Mouse (Mus musculus): Measurements from ENCODE around the gene Sdhaf2.
"Not testable (repeated sequence)": the region's sequence is repeated elsewhere in the genome, so short reads cannot be mapped to it uniquely, and the experiment has no call there.

The Sdhaf2 gene

GRCm38 (mm10) chr19:10525910-10526309 lies at the start of gene Sdhaf2:
Gene Sdhaf2, minus strand, starts transcription at chr19:10526142.
- peak; percentile 8 for DNase-seq (ENCODE audit: extremely low read depth, low read depth, low spot score)

DNA sequence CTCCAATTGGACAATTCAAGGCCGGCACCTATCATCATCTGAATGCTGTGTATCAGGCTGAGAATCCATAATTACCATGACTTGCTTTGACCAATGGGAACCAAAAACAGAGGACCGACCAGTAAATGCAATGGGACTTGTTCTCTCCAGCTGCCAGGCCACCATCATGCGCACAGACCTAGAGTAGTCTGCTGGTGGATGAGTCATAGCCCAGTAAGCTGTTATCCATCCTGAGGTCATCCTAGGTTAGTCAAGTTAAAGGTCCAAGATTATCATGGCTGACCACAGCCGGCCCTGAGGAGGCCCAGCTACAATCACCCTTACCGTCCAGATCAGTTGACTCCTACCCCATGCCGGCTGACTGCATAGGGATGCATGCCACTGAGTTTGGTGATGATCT lies 43.7 kb upstream of the Sdhaf2 start:
- DNase-seq (ENCODE audit: extremely low read depth, low read depth, low spot score): no peak

GRCm38 (mm10) chr19:10565217-10565616 lies 39.3 kb upstream of the Sdhaf2 start:
- DNase-seq (ENCODE audit: extremely low read depth, low read depth, low spot score): no peak

DNA sequence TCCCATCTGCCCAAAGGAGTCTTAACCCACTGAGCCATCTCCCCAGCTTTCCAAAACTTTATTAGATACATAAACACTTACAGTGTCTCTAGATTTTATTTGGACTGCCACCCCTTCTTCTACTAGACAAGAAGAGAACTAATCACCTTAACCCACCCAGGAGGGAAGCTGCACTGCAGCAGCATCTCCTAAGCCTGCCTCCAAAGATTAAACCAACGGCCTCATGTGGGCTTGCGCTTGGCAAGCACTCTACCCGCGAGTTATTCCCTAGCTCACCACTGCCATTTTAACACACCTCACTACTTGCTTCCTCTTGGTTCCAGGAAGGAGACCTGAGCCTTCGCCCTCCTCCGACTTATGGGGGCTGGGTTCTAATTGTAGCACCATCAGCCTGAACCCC lies 38.3 kb upstream of the Sdhaf2 start:
- no peak for DNase-seq (ENCODE audit: extremely low read depth, low read depth, low spot score)

DNA sequence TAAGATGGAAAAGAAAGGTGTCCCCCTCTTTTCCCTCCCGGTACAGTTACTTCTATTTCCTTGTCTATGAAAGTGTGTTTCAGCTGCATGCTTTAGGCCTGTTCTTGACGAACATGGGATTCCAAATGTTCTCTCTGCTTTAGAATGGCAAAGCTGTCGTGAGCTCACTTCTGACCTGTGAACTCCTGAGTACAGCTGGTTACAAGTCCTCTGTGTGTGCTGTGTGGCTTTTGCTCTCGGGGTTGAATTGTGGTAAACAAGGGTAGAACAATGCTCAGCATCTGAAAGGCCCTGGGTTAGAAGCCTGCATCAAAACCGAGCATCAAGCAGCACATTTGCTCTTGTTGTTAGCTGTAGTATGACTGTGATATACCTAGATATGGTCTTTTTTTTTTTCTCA lies 36.4 kb upstream of the Sdhaf2 start:
- no peak for DNase-seq (ENCODE audit: extremely low read depth, low read depth, low spot score)

DNA sequence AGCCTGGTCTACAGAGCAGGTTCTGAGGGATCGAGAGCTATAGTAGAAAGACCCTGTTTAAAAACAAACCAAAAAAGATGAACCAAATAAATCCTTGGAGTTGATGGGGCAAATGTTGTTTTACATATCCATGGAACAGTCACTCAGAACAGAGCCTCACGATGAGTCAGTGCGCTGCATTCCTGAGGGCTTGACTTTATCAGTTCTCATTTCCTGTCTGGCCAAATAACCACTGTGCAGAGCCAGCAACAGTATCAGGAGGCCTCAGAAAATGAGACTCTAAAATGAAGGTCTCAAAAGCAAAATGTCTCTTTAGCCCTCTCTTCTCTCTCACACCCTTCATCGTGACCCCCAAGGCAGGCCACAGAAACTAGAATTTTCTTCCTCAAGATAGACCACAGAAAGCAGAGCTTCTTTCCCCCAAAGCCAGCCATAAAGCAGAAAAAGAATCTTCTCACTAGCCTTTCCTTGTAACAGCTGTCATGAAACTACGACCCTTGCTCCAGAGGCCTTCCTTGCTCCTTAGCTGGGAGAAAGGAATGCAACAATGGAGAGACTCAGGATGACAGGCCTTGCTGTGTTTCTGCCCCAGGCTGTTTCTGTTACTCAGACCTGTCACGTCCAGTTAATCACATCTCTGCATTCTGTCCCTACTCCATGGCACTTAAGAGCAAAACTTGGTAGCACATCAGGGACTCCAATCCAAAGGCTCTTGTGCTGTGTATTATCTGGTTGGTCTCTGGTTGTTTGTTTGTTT lies 35.8 kb upstream of the Sdhaf2 start:
- DNase-seq (ENCODE audit: extremely low read depth, low read depth, low spot score): peak; percentile 23

- DNase-seq (ENCODE audit: extremely low read depth, low read depth, low spot score): no peak
Observed at GRCm38 (mm10) chr19:10560108-10560507, 34.2 kb upstream of the Sdhaf2 start.

- DNase-seq (ENCODE audit: extremely low read depth, low read depth, low spot score): not testable (repeated sequence)
Observed at GRCm38 (mm10) chr19:10557837-10558375, 32.0 kb upstream of the Sdhaf2 start.

GRCm38 (mm10) chr19:10557430-10557829 lies 31.5 kb upstream of the Sdhaf2 start:
- DNase-seq (ENCODE audit: extremely low read depth, low read depth, low spot score): no peak

GRCm38 (mm10) chr19:10557001-10557400 lies 31.1 kb upstream of the Sdhaf2 start:
- no peak for DNase-seq (ENCODE audit: extremely low read depth, low read depth, low spot score)

DNA sequence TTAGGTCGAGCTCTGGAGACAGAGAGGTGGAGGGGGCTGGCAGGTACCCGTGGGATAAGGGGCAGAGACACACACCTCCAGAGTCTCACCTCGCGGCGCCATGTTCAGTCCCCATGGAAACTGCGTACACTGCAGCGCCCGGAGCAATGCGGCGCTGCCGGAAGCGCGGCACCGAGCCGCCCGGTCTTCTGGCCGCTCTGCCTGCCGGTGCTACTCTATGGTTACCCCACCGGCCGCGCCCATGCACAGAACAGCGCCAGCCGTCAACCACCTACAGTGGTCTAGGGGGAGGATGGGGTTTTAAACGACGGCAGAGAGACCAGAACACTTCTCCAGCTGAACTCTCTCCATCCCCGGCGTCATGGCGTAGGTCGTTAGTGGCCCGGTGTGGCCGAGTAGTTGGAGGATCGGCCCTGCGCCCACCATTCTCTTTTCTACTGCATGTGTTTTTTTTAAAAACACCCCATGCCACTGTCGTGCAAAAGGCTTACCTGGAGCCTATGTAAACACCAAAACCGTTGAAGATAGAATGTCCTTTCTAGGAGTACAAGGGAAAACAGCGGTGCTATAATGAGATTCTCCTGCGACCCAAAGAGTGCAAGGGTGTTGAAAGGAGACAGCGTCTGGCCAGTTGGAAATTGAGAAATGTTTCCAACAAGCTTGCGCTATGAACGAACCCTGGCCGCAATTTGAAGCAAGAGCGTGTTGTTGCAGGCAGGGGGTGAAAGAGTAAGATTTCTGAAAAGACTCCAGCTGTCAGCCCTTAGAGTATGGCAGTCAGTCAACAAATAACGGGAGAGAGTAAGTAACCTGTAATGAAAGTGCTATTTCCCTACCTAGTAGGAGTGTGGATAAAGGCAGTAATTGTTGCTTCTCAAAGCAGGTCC lies 29.9 kb upstream of the Sdhaf2 start, which contains the start of gene Tmem216:
TSS of gene Tmem216 (minus strand) at position 615 of the 887 bp plus-strand sequence.
- peak; percentile 33 for DNase-seq (ENCODE audit: extremely low read depth, low read depth, low spot score)

DNA sequence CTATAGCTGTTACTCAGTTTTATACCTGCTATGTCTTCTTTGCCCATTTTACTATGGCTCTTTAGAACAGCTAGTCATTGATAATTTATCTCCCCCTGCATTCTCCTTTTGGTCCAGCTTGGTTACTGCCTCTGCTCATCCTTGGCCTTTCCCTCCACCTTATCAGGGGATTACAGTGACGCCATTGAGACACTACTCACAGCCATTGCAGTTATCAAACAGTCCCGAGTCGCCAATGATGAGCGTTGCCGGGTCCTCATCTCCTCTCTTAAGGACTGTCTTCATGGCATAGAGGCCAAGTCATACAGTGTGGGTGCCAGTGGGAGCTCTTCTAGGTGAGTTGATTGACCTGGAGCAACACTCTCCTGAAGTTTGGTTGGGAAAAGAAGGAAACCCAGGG lies 13.5 kb upstream of the Sdhaf2 start:
- no peak for DNase-seq (ENCODE audit: extremely low read depth, low read depth, low spot score)

GRCm38 (mm10) chr19:10530082-10530481 lies 4.1 kb upstream of the Sdhaf2 start:
- DNase-seq (ENCODE audit: extremely low read depth, low read depth, low spot score): no peak

- peak; percentile 37 for DNase-seq (ENCODE audit: extremely low read depth, low read depth, low spot score)
Observed at GRCm38 (mm10) chr19:10525106-10525901, 638 bp downstream of the Sdhaf2 start, which contains the start of gene Cpsf7. Gene Cpsf7, plus strand, starts transcription at chr19:10525266.

DNA sequence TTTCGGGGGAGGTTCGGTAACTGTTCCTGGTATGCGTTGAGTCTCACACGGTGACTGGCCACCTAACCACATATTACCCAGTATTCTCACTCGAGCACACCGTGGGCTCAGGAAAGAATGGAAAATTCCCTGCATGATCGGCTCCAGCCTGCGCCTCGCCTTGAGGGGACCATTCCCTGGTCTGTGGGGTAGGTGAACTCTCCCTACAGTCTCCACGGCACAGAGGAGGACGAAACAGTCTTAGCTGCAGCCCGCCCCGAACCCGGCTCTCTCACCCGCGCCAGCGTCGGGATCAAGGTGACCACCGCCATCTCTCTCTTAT lies 1.2 kb downstream of the Sdhaf2 start:
- no peak for DNase-seq (ENCODE audit: extremely low read depth, low read depth, low spot score)

DNA sequence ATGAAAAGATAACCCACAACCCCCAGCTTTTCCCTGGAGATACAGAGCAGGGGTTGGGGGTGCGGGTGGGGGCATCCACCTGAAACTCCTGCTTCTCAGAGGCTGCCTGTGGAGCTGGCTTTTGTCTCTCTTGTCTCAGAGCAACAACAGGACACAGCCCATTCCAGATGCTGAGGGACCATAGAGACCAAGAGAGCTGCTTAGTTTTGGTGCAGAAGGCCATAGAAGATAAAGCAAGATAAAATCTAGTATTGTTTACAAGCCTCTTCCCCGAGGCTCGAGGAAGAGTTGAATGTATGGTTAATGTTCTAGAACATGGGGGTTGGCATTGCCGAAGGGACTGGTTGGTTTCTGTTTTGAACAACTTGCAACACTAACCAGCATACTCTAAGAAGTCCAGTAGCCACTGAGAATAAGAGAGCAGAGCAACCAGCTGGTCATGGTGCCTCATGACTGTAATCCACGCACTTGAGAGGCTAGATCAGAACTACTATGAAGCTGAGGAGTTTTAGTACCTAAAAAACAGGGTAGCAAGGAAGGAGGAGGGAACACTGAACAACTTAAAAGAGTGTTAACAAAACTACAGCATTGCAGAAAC lies 2.4 kb downstream of the Sdhaf2 start:
- DNase-seq (ENCODE audit: extremely low read depth, low read depth, low spot score): no peak

DNA sequence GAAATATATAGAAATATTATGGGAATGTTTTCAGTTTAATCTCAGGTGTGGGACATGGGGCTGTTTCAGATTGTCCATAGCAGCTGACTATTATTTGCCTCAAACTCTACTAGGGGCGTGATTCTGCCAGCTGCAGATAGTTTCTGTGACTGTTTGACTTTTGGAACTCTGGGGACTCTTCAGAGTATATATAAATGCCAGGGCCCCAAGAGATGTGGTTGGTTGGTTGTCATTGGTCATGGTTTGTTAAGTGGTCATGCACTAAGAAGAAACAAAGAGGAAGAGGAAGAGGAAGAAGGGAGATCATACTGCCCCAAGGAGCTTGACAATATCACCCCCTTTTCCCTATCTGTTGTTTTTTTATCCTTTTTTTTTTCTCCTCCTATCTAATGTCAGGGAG lies 4.0 kb downstream of the Sdhaf2 start:
- DNase-seq (ENCODE audit: extremely low read depth, low read depth, low spot score): no peak

- no peak for DNase-seq (ENCODE audit: extremely low read depth, low read depth, low spot score)
Observed at GRCm38 (mm10) chr19:10520355-10520754, 5.6 kb downstream of the Sdhaf2 start.

- DNase-seq (ENCODE audit: extremely low read depth, low read depth, low spot score): no peak
Observed at GRCm38 (mm10) chr19:10510759-10511330, 15.1 kb downstream of the Sdhaf2 start.

DNA sequence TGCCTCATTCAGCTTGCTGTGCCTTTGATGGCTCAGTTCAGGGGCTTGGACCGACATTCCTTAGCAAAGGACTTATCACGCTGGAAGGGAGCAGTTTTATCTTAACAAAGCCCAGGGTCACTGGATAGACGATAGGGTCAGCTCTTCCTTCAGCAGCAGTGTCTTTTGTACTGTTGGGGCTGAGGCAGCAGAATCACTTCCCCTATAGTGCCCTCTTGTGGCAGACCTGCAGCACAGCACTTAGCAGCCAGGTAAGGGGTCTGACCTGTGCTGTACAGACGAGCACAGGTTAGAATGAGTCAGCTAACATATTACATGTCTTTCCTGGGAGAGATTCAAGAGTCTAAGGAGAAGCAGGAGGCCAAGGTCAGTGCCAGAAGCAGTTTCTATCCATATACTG lies 23.4 kb downstream of the Sdhaf2 start:
- no peak for DNase-seq (ENCODE audit: extremely low read depth, low read depth, low spot score)

Data from fat pad, adult 2 months (tissue).